Mouse (Mus musculus) kidney, adult 2 months (tissue): ENCODE data around the gene Tenm4. TPM values are rescaled to one million over a fixed set of nuclear protein-coding genes. Genes with fewer than 3 reads are reported as not detected.

Experiments used
- DNase-seq: peaks from one replicate; pipeline ENCODE4 v3.0.0; 2021
- H3K27ac ChIP-seq: fragments of 200-500 bp; 2 replicates; pipeline ENCODE4 v1.5.1; 2012; ENCODE audit warnings: low read depth, low read length, control low read depth, inconsistent platforms; ENCODE audit not compliant: insufficient read depth
- H3K27me3 ChIP-seq: fragments of 200-500 bp; replicated peaks from 2 replicates; pipeline ENCODE4 v1.6.1; 2012; ENCODE audit warnings: mild to moderate bottlenecking, moderate library complexity, low read length, inconsistent platforms; ENCODE audit not compliant: control insufficient read depth, insufficient read depth
- H3K36me3 ChIP-seq: fragments of 200-500 bp; 2 replicates; pipeline ENCODE4 v1.6.1; 2012; ENCODE audit warnings: mild to moderate bottlenecking, moderate library complexity, low read length, inconsistent platforms; ENCODE audit not compliant: control insufficient read depth, insufficient read depth
- H3K4me1 ChIP-seq: fragments of 200-500 bp; 2 replicates; pipeline ENCODE4 v1.6.1; 2011; ENCODE audit warnings: low read length; ENCODE audit not compliant: control insufficient read depth, insufficient read depth
- H3K4me3 ChIP-seq: fragments of 200-500 bp; 2 replicates; pipeline ENCODE4 v1.5.1; 2011; ENCODE audit warnings: mild to moderate bottlenecking, low read depth, low read length, control low read depth; ENCODE audit not compliant: insufficient read depth
- CTCF ChIP-seq: fragments of 200-500 bp; conservative IDR thresholded peaks from 2 replicates; pipeline ENCODE4 v1.5.1; 2011; ENCODE audit warnings: low read depth, mild to moderate bottlenecking, control low read depth, low read length, moderate library complexity, mixed read lengths; ENCODE audit not compliant: insufficient read depth, insufficient read length
- POLR2A ChIP-seq: fragments of 200-500 bp; IDR thresholded peaks from one replicate; pipeline ENCODE4 v1.6.1; 2011; ENCODE audit warnings: low read depth, low read length, control low read depth
- WGBS: fragments of 180-500 bp; shearing (Covaris S2); methylation state at CpG from one replicate; pipeline ENCODE4 v1.1.7; 2018; 5-methylcytosine and 5-hydroxymethylcytosine counted together
- polyA plus RNA-seq: library from polyadenylated mRNA; depleted of rRNA; stranded (reverse); fragments of >200 nt; gene quantifications from 2 replicates; pipeline ENCODE4 v1.2.3, GENCODE M21; 2012

Gene Tenm4
- polyA plus RNA-seq, 1 experiment, result 3.3 TPM

DNA sequence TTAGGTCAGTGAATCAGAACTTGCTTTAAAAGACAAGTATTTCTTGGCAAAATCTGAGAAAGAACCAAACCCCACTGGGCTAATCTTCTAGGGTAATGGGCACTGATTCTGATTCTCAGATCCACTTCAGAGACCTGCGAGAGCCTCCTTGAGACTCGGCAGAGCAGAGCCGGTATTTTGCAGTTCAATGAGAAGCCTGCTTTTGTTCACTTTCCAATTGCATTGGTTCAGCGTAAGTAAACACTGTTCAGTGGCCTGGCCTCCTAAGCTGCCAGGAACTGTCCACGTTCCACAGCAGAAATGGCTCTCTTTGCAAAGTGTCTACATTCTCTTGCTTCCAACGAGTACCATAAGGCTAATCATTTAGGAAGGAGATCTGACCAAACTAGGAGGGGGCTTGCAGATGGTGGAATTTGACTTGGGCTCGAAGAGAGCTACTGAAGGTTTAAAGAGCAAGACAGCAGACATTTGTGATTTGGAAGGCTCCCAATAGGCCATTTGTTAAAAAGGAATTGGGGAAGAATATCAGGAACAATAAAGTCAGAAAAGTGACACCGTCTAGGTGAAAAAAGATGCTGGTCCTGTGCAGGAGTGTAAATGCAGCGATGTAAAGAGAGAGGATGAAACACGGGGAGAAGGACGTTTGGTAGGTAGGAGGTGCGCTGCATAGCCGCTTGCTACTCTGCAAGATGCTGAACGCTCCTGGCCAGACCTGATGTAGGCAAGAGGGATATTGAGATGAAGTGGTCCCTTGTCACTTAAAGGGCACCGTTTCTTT lies 636.4 kb downstream of the Tenm4 start:
- Histone ChIP-seq H3K36me3 (no peaks in the 10 kb centered on the region), H3K27me3 (no peaks in the 10 kb centered on the region), H3K4me1 (no peaks in the 10 kb centered on the region), H3K4me3 (no peak overlapping the region), H3K27ac (no peak overlapping the region)
- whole genome bisulfite sequencing, result 73% methylated on average over 15 of the region's 15 CpGs
- no peak for TF ChIP-seq POLR2A
- no peak for TF ChIP-seq CTCF
- DNase-seq, result no peak

DNA sequence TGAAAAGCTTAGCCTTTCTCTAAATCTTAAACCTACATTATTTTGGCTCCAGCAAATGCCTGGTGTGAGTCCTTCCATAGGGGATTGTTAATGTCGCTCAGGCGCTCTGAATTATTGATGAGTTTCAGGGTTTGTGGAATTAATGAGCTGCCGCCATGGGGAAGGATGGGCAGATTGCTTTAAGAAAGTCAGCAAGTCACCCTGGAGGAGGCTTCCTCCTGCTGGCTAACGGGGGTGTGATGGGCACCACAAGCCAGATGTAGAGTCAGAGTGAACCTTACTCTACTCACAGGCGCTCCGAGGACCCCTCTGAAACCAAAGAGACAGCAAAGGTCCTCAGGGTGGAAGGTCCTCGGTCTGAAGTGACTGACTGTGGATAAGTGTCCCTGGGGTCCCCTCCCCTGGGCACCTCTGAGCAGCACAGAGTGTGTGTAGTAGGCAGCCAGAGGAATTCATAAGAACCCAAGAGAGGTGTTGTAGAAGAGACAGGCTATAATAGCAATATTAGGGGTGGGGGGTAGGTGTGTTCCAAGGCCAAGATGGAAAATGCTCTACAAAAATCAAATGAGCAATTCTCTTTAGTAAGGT lies 637.1 kb downstream of the Tenm4 start:
- WGBS, result 87% methylated on average over 7 of the region's 7 CpGs
- DNase-seq, result no peak
- no peak overlapping the region for H3K27ac ChIP-seq
- TF ChIP-seq POLR2A (no peak), CTCF (no peak)
- H3K4me1 ChIP-seq, result no peaks in the 10 kb centered on the region
- H3K27me3 ChIP-seq, result no peaks in the 10 kb centered on the region
- no peaks in the 10 kb centered on the region for H3K36me3 ChIP-seq
- H3K4me3 ChIP-seq, result no peak overlapping the region

DNA sequence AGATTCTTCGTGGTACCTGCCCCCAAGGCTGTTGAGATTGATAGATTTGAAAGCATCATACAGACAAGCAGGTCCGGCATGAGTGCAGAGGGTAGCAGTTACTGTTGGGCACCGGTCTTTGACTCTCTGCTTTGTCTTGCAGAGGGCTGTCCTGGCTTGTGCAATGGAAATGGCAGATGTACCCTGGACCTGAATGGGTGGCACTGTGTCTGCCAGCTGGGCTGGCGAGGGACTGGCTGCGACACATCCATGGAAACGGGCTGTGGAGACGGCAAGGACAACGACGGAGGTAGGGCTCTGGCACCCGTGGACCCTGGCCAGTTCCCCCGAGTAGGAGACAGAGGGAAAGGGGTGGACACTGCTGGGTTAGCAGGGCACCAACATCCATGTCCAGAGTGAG lies 640.6 kb downstream of the Tenm4 start:
- H3K4me1 ChIP-seq, result no peaks in the 10 kb centered on the region
- H3K27ac ChIP-seq, result no peak overlapping the region
- no peaks in the 10 kb centered on the region for H3K36me3 ChIP-seq
- H3K27me3 ChIP-seq, result no peaks in the 10 kb centered on the region
- no peak for DNase-seq
- WGBS, result 94% methylated on average over 11 of the region's 11 CpGs
- H3K4me3 ChIP-seq, result no peak overlapping the region
- no peak for TF ChIP-seq CTCF
- TF ChIP-seq POLR2A, result no peak

DNA sequence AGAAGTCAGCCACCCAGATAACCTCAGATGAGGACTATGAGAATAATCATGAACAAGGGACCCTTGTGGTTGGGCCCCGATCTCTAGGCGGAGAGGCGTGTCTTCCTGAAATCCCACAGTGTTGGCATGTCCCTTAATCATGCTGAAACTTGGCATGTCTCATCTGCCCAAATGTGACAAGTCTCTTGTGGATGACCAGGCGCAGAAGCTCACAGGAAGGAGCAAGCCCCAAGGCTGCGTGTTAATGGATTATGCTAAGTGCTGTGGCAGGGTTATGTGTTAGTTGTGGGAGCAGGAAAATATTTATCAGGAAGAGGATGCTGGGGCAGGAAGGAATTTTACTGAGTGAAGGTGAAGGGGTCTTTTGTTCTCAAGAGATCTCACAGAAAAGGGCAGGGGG lies 642.0 kb downstream of the Tenm4 start:
- no peaks in the 10 kb centered on the region for H3K4me1 ChIP-seq
- H3K4me3 ChIP-seq, result no peak overlapping the region
- TF ChIP-seq POLR2A (no peak), CTCF (no peak)
- H3K36me3 ChIP-seq, result no peaks in the 10 kb centered on the region
- H3K27ac ChIP-seq, result peak overlapping the region; percentile 15; the same call in 1 of the 2 replicates
- H3K27me3 ChIP-seq, result no peaks in the 10 kb centered on the region
- DNase-seq, result peak; percentile 18
- WGBS, result 70% methylated on average over 5 of the region's 5 CpGs

DNA sequence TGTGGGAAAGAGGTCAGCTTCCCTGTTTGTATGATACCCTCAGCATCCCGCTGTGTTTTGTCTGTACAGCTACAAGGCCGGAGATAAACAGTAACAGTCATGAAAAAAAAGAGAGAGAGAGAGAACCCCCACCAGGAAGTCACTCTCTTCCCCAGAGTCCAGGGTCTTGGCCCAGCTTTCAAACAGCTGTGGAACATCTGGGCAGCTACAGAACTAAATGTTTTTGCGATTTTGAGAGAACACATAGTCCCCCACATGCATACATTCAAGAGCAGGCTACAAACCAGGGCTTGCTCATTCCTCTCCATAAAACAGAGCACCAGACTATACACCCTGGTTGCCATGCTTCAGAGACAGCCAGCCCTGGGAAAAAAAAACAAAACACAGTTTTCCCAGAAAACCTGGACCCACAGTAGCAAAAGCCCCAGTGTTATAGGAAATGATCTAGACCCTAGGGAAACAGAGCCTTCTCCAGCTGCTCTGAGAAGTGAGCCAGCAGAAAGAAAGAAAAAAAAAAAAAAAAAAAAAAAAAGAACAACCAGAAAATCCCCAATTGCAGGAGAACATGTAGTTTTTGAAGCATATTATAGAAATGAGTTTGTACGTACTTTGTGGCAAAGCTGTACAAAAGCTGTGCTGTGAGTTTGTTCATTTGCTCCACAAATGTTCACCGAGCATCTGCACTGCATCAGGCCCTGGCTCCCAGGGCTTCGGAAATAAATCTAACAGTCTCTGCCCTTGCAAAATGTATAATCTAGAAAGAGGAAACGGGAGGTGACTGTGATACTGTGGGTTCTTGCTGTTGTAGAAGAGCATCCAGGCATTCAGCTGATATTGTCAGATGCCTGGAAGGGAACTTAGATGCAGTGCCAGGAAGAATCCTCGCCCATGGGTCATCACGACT lies 642.7 kb downstream of the Tenm4 start:
- TF ChIP-seq POLR2A, result no peak
- H3K4me1 ChIP-seq, result no peaks in the 10 kb centered on the region
- DNase-seq, result peak; percentile 35
- peak overlapping the region; percentile 15; the same call in 1 of the 2 replicates for H3K27ac ChIP-seq
- no peaks in the 10 kb centered on the region for H3K27me3 ChIP-seq
- H3K4me3 ChIP-seq, result no peak overlapping the region
- 66% methylated on average over 9 of the region's 9 CpGs for WGBS
- H3K36me3 ChIP-seq, result no peaks in the 10 kb centered on the region

DNA sequence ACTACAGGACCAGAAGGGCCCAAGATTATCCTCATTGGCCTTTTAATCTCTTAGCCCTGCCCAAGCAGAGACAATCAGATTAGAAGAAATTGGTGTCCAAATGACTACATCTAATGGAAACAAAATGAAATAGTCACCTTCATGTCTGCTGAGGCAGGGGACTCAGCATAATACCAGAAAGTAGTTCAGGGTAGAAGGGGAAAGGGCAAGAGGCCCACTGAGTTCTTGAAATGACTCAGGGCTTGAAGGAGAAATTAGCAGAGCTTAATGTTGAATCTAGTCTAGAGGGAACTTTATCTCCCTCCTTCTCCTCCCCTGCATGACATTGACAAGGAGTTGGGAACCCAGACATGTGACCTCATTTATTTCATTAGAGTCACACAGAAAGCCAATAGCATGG lies 643.5 kb downstream of the Tenm4 start:
- no peaks in the 10 kb centered on the region for H3K4me1 ChIP-seq
- no peak overlapping the region for H3K27ac ChIP-seq
- no peaks in the 10 kb centered on the region for H3K36me3 ChIP-seq
- DNase-seq, result no peak
- H3K27me3 ChIP-seq, result no peaks in the 10 kb centered on the region
- TF ChIP-seq POLR2A (no peak), CTCF (no peak)
- no peak overlapping the region for H3K4me3 ChIP-seq
